Mouse (Mus musculus) CD4-positive naive resting alpha-beta T cell, adult 76 days (primary cell): Measurements from ENCODE around the gene Wdr92. TPM values are rescaled to one million over a fixed set of nuclear protein-coding genes. Genes with fewer than 3 reads are reported as not detected.

Experiments
- total RNA-seq: library from RNA; stranded (reverse); gene quantifications from one replicate; pipeline ENCODE4 v1.2.4, GENCODE M21; 2023

Wdr92 gene
- total RNA-seq: 7.0 TPM

GRCm38 (mm10) chr11:17181807-17182206 lies at the start of gene Wdr92:
TSS of gene Wdr92 (plus strand) at chr11:17182107.

GRCm38 (mm10) chr11:17158858-17159737 lies 22.8 kb upstream of the Wdr92 start, which contains the start of gene Ppp3r1:
TSS of gene Ppp3r1 (plus strand) at chr11:17159263.

GRCm38 (mm10) chr11:17211258-17212140 lies 29.6 kb downstream of the Wdr92 start, which contains the start of gene Pno1:
TSS of gene Pno1 (minus strand) at chr11:17211568.

GRCm38 (mm10) chr11:17257443-17257842 lies 75.5 kb downstream of the Wdr92 start, which contains the start of gene C1d:
TSS of gene C1d (plus strand) at chr11:17257579.

Other genes with a start within 250 kb of the Wdr92 start
- gene Fbxo48, start 230.7 kb upstream of the Wdr92 start, total RNA-seq: 2.3 TPM
- 2.3 TPM for gene Cnrip1, start 130.5 kb upstream of the Wdr92 start, total RNA-seq
- 28.4 TPM for gene Plek, start 129.7 kb upstream of the Wdr92 start, total RNA-seq
- gene Ppp3r1, start 22.8 kb upstream of the Wdr92 start, total RNA-seq: 74.9 TPM
- gene Pno1, start 29.5 kb downstream of the Wdr92 start, total RNA-seq: 30.1 TPM
- 32.8 TPM for gene C1d, start 75.5 kb downstream of the Wdr92 start, total RNA-seq